Mouse (Mus musculus) embryonic facial prominence, embryonic 13.5 days (tissue): ENCODE measurements around the gene Ilf3. TPM values are rescaled to one million over a fixed set of nuclear protein-coding genes. Genes with fewer than 3 reads are reported as not detected.

ENCODE experiments used
- ATAC-seq: fragments of 200-750 bp; cut with Nextera tagmentation; 2 replicates; pipeline ENCODE4 v1.8.0; 2017; ENCODE audit warnings: low read depth; ENCODE audit not compliant: insufficient number of reproducible peaks, insufficient read depth, low FRiP score, low TSS enrichment
- H3K27ac ChIP-seq: fragments of 300-500 bp; sonication (generic); 2 replicates; pipeline ENCODE4 v1.5.1; 2015; ENCODE audit warnings: moderate library complexity, mild to moderate bottlenecking, inconsistent platforms
- H3K27me3 ChIP-seq: fragments of 300-500 bp; sonication (generic); 2 replicates; pipeline ENCODE4 v1.6.1; 2015; ENCODE audit warnings: mild to moderate bottlenecking, inconsistent platforms
- H3K36me3 ChIP-seq: fragments of 300-500 bp; sonication (generic); 2 replicates; pipeline ENCODE4 v1.6.1; 2015; ENCODE audit warnings: mild to moderate bottlenecking, inconsistent platforms
- H3K4me1 ChIP-seq: fragments of 300-500 bp; sonication (generic); 2 replicates; pipeline ENCODE4 v1.6.1; 2015; ENCODE audit warnings: inconsistent platforms
- H3K4me2 ChIP-seq: fragments of 300-500 bp; sonication (generic); 2 replicates; pipeline ENCODE4 v1.6.1; 2015; ENCODE audit warnings: moderate library complexity, mild to moderate bottlenecking, inconsistent platforms
- H3K4me3 ChIP-seq: fragments of 300-500 bp; sonication (generic); 2 replicates; pipeline ENCODE4 v1.5.1; 2015; ENCODE audit warnings: mild to moderate bottlenecking, inconsistent platforms
- H3K9ac ChIP-seq: fragments of 300-500 bp; sonication (generic); 2 replicates; pipeline ENCODE4 v1.6.1; 2015; ENCODE audit warnings: mild to moderate bottlenecking, inconsistent platforms
- H3K9me3 ChIP-seq: fragments of 300-500 bp; sonication (generic); 2 replicates; pipeline ENCODE4 v1.6.1; 2016; ENCODE audit warnings: inconsistent platforms
- WGBS: fragments of 180-500 bp; shearing (Covaris S2); methylation state at CpG from one replicate; pipeline ENCODE4 v1.1.7; 2015; ENCODE audit warnings: mixed read lengths; 5-methylcytosine and 5-hydroxymethylcytosine counted together
- polyA plus RNA-seq: library from polyadenylated mRNA; unstranded; fragments of >200 nt; fragmentation: Nextera tagmentation; extraction: Ambion mirVana; gene quantifications from 2 replicates; pipeline ENCODE4 v1.2.1, GENCODE M21; 2015

Gene Ilf3
- polyA plus RNA-seq, 1 experiment from 2014 or later, result 252 TPM

DNA sequence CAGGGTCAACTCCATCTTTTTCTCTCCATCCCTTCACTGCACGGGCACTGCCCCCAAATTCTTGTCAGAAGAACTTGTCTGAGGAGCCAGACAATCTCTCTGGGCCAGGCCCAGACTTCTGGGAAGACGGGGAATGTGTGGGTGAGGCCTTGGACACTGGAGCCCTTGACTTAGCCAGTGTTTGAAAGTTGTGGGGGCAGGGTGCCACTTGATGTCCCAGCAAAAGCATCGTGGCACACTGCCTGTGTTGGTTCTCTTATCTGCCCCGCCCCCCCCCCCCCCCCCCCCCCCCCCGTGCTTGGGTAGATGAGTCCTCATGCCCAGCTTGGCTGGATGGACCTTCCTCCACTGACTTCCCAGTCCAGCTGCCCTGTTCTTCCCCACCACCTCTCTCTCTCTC lies 38.6 kb upstream of the Ilf3 start:
- peaks cover 16% of the 10 kb centered on the region; the same call in 1 of the 2 replicates for H3K36me3 ChIP-seq
- peaks cover 18% of the 10 kb centered on the region for H3K4me1 ChIP-seq
- H3K4me3 ChIP-seq, result no peak overlapping the region
- no peak overlapping the region for H3K27ac ChIP-seq
- no peak for ATAC-seq
- no peaks in the 10 kb centered on the region for H3K27me3 ChIP-seq
- H3K4me2 ChIP-seq, result no peak overlapping the region
- 76% methylated on average over 3 of the region's 5 CpGs for WGBS
- H3K9ac ChIP-seq, result no peak overlapping the region
- H3K9me3 ChIP-seq, result no peaks in the 10 kb centered on the region

GRCm38 (mm10) chr9:21329699-21330289 lies 37.9 kb upstream of the Ilf3 start:
- no peak overlapping the region for H3K9ac ChIP-seq
- ATAC-seq, result no peak
- no peak overlapping the region for H3K4me2 ChIP-seq
- H3K4me3 ChIP-seq, result no peak overlapping the region
- H3K27ac ChIP-seq, result no peak overlapping the region
- H3K27me3 ChIP-seq, result no peaks in the 10 kb centered on the region
- WGBS, result 93% methylated on average over 10 of the region's 10 CpGs
- H3K9me3 ChIP-seq, result no peaks in the 10 kb centered on the region
- peaks cover 18% of the 10 kb centered on the region for H3K4me1 ChIP-seq
- H3K36me3 ChIP-seq, result peaks cover 13% of the 10 kb centered on the region; the same call in 1 of the 2 replicates

- 91% methylated on average over 12 of the region's 12 CpGs for WGBS
- no peak for ATAC-seq
- Histone ChIP-seq H3K4me3 (no peak overlapping the region), H3K27me3 (no peaks in the 10 kb centered on the region), H3K4me2 (no peak overlapping the region), H3K4me1 (peaks cover 19% of the 10 kb centered on the region), H3K9ac (no peak overlapping the region), H3K27ac (peak overlapping the region; percentile 58; the same call in 1 of the 2 replicates), H3K9me3 (no peaks in the 10 kb centered on the region), H3K36me3 (peaks cover 6% of the 10 kb centered on the region; the same call in 1 of the 2 replicates)
These were observed 36.1 kb upstream of the Ilf3 start for GRCm38 (mm10) chr9:21331365-21332140.

DNA sequence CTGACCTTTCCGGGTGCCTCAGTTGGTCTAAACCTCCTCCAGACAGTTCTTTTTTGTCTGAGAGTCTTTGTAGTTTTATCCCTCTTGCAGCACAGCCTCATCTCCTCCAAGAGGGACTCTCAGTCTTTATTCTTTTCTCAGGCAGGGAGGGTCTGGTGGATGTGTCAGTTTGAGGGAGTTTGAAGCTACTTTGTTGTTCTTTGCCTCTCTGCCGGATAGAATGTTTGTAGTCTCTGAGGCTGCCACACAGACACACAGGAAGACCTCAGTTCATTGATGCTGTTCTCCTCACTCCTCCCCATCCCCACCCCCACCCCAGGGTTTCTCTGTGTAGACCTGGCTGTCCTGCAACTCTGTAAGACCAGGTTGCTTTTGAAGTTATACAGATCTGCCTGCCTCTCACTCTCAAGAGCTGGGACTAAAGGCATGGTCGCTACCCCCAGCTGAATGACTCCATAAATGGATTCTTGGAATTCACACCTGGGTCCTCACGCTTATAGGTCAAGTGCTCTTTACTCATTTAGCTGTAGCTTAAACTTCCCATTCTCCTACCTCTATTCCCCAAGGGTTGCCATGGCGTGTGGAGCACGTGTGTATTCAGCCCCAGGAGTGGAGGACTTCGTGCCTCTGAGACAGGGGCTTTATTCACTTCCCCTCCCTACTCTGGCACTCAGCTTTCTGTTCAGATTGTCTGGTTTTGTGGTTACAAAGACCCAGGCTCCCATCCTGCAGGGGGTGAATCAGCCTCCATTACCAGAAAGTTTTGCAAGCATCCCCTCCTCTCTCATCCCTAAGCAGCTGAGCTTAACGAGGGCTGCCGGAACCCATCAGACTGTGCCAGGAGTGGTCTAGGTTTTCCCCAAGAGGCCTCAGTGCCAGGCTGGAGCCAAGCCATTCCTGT lies 35.3 kb upstream of the Ilf3 start:
- Histone ChIP-seq H3K4me1 (peaks cover 25% of the 10 kb centered on the region), H3K4me2 (peak overlapping the region; percentile 24; the same call in 1 of the 2 replicates), H3K27ac (peak overlapping the region; percentile 58), H3K9ac (peak overlapping the region; percentile 17; the same call in 1 of the 2 replicates), H3K27me3 (no peaks in the 10 kb centered on the region), H3K9me3 (no peaks in the 10 kb centered on the region), H3K4me3 (no peak overlapping the region), H3K36me3 (0 out of 2 replicates have a peak, but pooled peaks cover 4% of the 10 kb centered on the region)
- no peak for ATAC-seq
- 29% methylated on average over 9 of the region's 9 CpGs for WGBS

- no peak for ATAC-seq
- WGBS, result 76% methylated on average over 1 of the region's 1 CpGs
- 0 out of 2 replicates have a peak overlapping the region, but pooled peaks have one; percentile 17 for H3K9ac ChIP-seq
- H3K4me2 ChIP-seq, result no peak overlapping the region
- no peaks in the 10 kb centered on the region for H3K27me3 ChIP-seq
- H3K36me3 ChIP-seq, result 0 out of 2 replicates have a peak, but pooled peaks cover 4% of the 10 kb centered on the region
- no peak overlapping the region for H3K4me3 ChIP-seq
- H3K9me3 ChIP-seq, result no peaks in the 10 kb centered on the region
- no peak overlapping the region for H3K27ac ChIP-seq
- H3K4me1 ChIP-seq, result peaks cover 32% of the 10 kb centered on the region
These were observed 34.1 kb upstream of the Ilf3 start for GRCm38 (mm10) chr9:21333523-21333922.

- H3K4me2 ChIP-seq, result no peak overlapping the region
- no peak overlapping the region for H3K9ac ChIP-seq
- no peak overlapping the region for H3K27ac ChIP-seq
- no peak for ATAC-seq
- no peaks in the 10 kb centered on the region for H3K27me3 ChIP-seq
- H3K9me3 ChIP-seq, result no peaks in the 10 kb centered on the region
- H3K36me3 ChIP-seq, result peaks cover 9% of the 10 kb centered on the region
- H3K4me1 ChIP-seq, result peaks cover 32% of the 10 kb centered on the region
- H3K4me3 ChIP-seq, result no peak overlapping the region
These were observed 32.9 kb upstream of the Ilf3 start for GRCm38 (mm10) chr9:21334747-21335146.

GRCm38 (mm10) chr9:21335391-21335790 lies 32.3 kb upstream of the Ilf3 start:
- 81% methylated on average over 4 of the region's 4 CpGs for WGBS

GRCm38 (mm10) chr9:21336491-21336890 lies 31.2 kb upstream of the Ilf3 start:
- H3K9ac ChIP-seq, result no peak overlapping the region
- no peak overlapping the region for H3K4me2 ChIP-seq
- no peak for ATAC-seq
- no peak overlapping the region for H3K4me3 ChIP-seq
- H3K27ac ChIP-seq, result no peak overlapping the region
- H3K9me3 ChIP-seq, result no peaks in the 10 kb centered on the region
- H3K4me1 ChIP-seq, result peaks cover 32% of the 10 kb centered on the region
- WGBS, result 87% methylated on average over 8 of the region's 8 CpGs
- H3K27me3 ChIP-seq, result no peaks in the 10 kb centered on the region
- H3K36me3 ChIP-seq, result peaks cover 20% of the 10 kb centered on the region

More at GRCm38 (mm10) chr9:21335391-21335790, 32.3 kb upstream of the Ilf3 start:
- peaks cover 14% of the 10 kb centered on the region for H3K36me3 ChIP-seq
- ATAC-seq, result no peak
- H3K4me2 ChIP-seq, result no peak overlapping the region
- no peak overlapping the region for H3K27ac ChIP-seq
- peaks cover 32% of the 10 kb centered on the region for H3K4me1 ChIP-seq
- H3K9me3 ChIP-seq, result no peaks in the 10 kb centered on the region
- H3K4me3 ChIP-seq, result no peak overlapping the region
- H3K27me3 ChIP-seq, result no peaks in the 10 kb centered on the region
- H3K9ac ChIP-seq, result no peak overlapping the region

DNA sequence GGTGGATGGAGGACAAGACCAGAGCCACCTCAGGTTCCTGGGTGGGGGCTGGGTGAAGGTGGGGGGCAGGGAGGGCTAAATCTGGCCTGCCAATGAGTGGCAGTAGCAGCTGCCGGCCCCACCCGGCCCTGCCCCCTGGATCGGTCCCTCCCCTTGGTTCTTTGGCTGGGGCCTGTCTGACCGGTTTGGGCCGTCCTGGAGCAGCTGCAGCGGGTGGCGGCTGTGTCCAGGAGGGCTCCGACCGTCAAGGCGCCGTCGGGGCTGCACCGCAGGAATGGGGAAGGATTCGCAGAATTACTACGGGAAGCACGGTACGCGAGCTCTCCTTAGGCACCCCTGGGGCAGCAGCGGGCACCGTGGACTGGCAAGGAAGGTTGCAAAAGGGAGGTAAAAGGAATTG lies 30.0 kb upstream of the Ilf3 start:
- peak overlapping the region; percentile 69 for H3K27ac ChIP-seq

DNA sequence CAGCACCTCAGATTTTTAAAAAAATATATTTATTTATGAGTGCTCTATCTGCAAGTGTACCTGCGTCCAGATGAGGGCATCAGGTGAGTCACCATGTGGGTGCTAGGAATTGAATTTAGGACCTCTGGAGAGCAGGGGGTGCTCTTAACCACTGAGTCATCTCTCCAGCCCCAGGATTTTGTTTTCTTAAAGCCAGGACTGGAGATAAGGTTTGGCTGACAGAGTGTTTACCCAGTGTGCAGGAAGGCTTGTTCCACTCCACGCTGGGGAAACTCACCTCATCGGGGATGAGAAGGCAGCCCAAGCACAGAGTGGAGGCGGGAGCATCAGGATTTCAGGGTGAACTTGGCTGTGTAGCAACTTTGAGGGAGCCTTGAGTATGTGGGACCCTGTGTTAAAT lies 27.3 kb upstream of the Ilf3 start:
- peaks cover 14% of the 10 kb centered on the region for H3K4me1 ChIP-seq
- H3K36me3 ChIP-seq, result peaks cover 51% of the 10 kb centered on the region
- no peak overlapping the region for H3K27ac ChIP-seq
- H3K4me2 ChIP-seq, result no peak overlapping the region
- no peak overlapping the region for H3K9ac ChIP-seq
- H3K27me3 ChIP-seq, result no peaks in the 10 kb centered on the region
- WGBS, result 86% methylated on average over 4 of the region's 4 CpGs
- H3K9me3 ChIP-seq, result no peaks in the 10 kb centered on the region
- no peak for ATAC-seq
- no peak overlapping the region for H3K4me3 ChIP-seq

More for the DNA sequence above, 30.0 kb upstream of the Ilf3 start:
- ATAC-seq, result no peak
- H3K9me3 ChIP-seq, result no peaks in the 10 kb centered on the region
- no peaks in the 10 kb centered on the region for H3K27me3 ChIP-seq
- peak overlapping the region; percentile 61 for H3K9ac ChIP-seq
- peaks cover 22% of the 10 kb centered on the region for H3K4me1 ChIP-seq
- peak overlapping the region; percentile 43 for H3K4me2 ChIP-seq
- peak overlapping the region; percentile 40 for H3K4me3 ChIP-seq
- peaks cover 32% of the 10 kb centered on the region for H3K36me3 ChIP-seq
- WGBS, result 20% methylated on average over 16 of the region's 20 CpGs

DNA sequence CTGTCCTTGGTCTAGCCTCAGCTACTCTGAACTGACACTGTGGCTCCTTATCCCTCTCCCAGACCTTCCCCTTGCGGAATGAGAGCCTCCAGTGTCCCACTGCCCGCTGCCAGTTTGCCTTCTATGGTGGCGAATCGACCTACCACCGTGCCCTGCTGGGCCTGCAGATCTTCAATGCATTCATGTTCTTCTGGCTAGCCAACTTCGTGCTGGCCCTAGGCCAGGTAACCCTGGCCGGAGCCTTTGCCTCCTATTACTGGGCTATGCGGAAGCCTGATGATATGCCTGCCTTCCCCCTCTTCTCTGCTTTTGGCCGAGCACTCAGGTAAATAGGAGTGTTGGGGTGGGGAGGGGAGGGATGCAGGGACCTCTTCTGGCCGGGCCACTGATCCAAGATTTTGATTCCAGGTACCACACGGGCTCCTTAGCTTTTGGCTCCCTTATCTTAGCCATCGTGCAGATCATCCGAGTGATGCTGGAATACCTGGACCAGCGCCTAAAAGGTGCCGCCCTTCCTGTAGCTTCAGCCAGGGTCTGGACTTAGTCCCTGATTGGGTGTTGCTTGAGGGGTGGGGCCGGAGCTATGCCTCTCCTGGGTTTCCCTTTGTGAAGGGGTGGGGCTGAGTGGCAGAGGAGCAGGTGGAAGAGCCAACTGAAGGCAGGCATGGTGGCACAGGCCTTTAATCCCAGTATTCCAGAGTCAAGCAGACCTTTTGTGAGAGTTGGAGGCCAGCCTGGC lies 20.9 kb upstream of the Ilf3 start:
- 74% methylated on average over 16 of the region's 16 CpGs for WGBS
- Histone ChIP-seq H3K36me3 (peaks cover 86% of the 10 kb centered on the region), H3K4me2 (no peak overlapping the region), H3K4me1 (no peaks in the 10 kb centered on the region), H3K27me3 (no peaks in the 10 kb centered on the region), H3K9ac (no peak overlapping the region), H3K9me3 (no peaks in the 10 kb centered on the region), H3K4me3 (no peak overlapping the region), H3K27ac (no peak overlapping the region)
- ATAC-seq, result no peak
